Mouse (Mus musculus): ENCODE results near the gene Abca8b. TPM values are rescaled to one million over a fixed set of nuclear protein-coding genes. Genes with fewer than 3 reads are reported as not detected.

The Abca8b gene
- polyA plus RNA-seq, 1 experiment from 2014 or later: 0.72 TPM

GRCm38 (mm10) chr11:109908207-109909031 lies 87.2 kb downstream of the Abca8b start:
- no peaks in the 10 kb centered on the region for H3K27me3 ChIP-seq (ENCODE audit: control insufficient read depth, insufficient read depth, low read length)
- H3K4me1 ChIP-seq (ENCODE audit: control insufficient read depth, insufficient read depth, low read length): no peaks in the 10 kb centered on the region
- no peak for ATAC-seq (replicated peaks; ENCODE audit: insufficient number of reproducible peaks, low FRiP score, low TSS enrichment, low read depth)
- no peak overlapping the region for H3K4me3 ChIP-seq (ENCODE audit: low read depth, low read length)
- WGBS: 90% methylated on average over 10 of the region's 10 CpGs
- no peak overlapping the region for H3K27ac ChIP-seq (replicated peaks; ENCODE audit: low read depth, low read length)
- H3K36me3 ChIP-seq (replicated peaks; ENCODE audit: control insufficient read depth, insufficient read depth, low read depth, low read length): no peaks in the 10 kb centered on the region
- H3K4me2 ChIP-seq (ENCODE audit: low read depth, low read length): no peak overlapping the region
- no peak for DNase-seq (ENCODE audit: low spot score)
- H3K9me3 ChIP-seq (replicated peaks; ENCODE audit: control insufficient read depth, low read length): no peaks in the 10 kb centered on the region
- H3K9ac ChIP-seq (replicated peaks; ENCODE audit: low read length): no peak overlapping the region

GRCm38 (mm10) chr11:109907508-109907907 lies 88.1 kb downstream of the Abca8b start:
- H3K9ac ChIP-seq (replicated peaks; ENCODE audit: low read length): no peak overlapping the region
- H3K9me3 ChIP-seq (replicated peaks; ENCODE audit: control insufficient read depth, low read length): no peaks in the 10 kb centered on the region
- ATAC-seq (replicated peaks; ENCODE audit: insufficient number of reproducible peaks, low FRiP score, low TSS enrichment, low read depth) (no peak), DNase-seq (ENCODE audit: low spot score) (no peak)
- no peaks in the 10 kb centered on the region for H3K36me3 ChIP-seq (replicated peaks; ENCODE audit: control insufficient read depth, insufficient read depth, low read depth, low read length)
- no peak overlapping the region for H3K4me3 ChIP-seq (ENCODE audit: low read depth, low read length)
- H3K4me1 ChIP-seq (ENCODE audit: control insufficient read depth, insufficient read depth, low read length): no peaks in the 10 kb centered on the region
- no peaks in the 10 kb centered on the region for H3K27me3 ChIP-seq (ENCODE audit: control insufficient read depth, insufficient read depth, low read length)
- 94% methylated on average over 2 of the region's 2 CpGs for WGBS
- no peak overlapping the region for H3K27ac ChIP-seq (replicated peaks; ENCODE audit: low read depth, low read length)
- no peak overlapping the region for H3K4me2 ChIP-seq (ENCODE audit: low read depth, low read length)

DNA sequence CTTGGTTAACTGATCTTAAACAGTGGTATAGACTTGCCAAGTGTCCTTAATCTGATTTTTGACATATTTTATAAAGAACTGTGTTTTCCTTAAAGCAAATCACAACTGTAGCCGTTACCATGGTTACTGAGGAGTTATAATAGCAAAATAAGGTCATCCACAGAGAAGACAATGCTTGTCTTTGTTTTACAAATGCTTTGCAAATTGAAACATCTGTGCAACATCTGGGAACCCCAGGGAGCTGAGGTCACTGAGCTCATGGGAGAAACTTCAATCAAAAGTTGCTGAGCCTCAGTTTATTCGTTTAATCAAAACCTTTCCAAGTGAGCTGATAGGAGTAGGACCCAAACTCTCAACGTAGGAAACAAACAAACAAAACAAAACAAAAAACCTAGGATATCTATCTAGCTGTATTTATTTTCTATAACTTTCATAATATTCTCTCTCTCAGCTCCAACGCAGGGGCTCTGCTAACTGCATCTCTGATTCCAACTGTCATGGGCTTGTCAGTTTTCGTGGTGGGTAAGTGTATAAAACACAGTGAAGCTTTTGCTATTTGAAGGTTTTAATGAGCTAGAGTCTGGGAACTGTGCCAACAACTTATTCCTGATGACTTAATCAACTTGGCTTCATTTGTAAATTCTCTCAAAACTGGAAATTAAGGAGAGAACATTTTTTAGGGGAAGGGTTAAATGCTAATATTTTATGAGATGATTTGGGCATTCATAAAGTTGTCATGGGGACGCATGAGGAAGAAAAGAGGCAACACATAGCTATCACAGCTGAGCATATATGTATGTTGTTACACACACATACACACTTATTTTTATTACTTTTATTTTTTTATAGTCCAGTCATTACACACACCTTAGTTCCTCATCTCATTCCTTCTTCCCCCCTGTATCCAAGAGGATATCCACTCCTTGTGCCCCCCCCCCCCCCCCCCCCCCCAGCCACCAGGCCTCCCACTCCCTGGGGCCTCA lies 92.7 kb downstream of the Abca8b start:
- Histone ChIP-seq H3K27me3 (ENCODE audit: control insufficient read depth, insufficient read depth, low read length) (no peaks in the 10 kb centered on the region), H3K4me1 (ENCODE audit: control insufficient read depth, insufficient read depth, low read length) (no peaks in the 10 kb centered on the region), H3K9ac (replicated peaks; ENCODE audit: low read length) (no peak overlapping the region), H3K4me2 (ENCODE audit: low read depth, low read length) (no peak overlapping the region), H3K9me3 (replicated peaks; ENCODE audit: control insufficient read depth, low read length) (no peaks in the 10 kb centered on the region), H3K36me3 (replicated peaks; ENCODE audit: control insufficient read depth, insufficient read depth, low read depth, low read length) (no peaks in the 10 kb centered on the region), H3K27ac (replicated peaks; ENCODE audit: low read depth, low read length) (no peak overlapping the region; the same call in 1 of the 2 replicates), H3K4me3 (ENCODE audit: low read depth, low read length) (no peak overlapping the region)
- WGBS: 29% methylated on average over 6 of the region's 6 CpGs
- ATAC-seq (replicated peaks; ENCODE audit: insufficient number of reproducible peaks, low FRiP score, low TSS enrichment, low read depth): no peak; the same call in 1 of the 2 replicates
- peak; percentile 91 for DNase-seq (ENCODE audit: low spot score)

DNA sequence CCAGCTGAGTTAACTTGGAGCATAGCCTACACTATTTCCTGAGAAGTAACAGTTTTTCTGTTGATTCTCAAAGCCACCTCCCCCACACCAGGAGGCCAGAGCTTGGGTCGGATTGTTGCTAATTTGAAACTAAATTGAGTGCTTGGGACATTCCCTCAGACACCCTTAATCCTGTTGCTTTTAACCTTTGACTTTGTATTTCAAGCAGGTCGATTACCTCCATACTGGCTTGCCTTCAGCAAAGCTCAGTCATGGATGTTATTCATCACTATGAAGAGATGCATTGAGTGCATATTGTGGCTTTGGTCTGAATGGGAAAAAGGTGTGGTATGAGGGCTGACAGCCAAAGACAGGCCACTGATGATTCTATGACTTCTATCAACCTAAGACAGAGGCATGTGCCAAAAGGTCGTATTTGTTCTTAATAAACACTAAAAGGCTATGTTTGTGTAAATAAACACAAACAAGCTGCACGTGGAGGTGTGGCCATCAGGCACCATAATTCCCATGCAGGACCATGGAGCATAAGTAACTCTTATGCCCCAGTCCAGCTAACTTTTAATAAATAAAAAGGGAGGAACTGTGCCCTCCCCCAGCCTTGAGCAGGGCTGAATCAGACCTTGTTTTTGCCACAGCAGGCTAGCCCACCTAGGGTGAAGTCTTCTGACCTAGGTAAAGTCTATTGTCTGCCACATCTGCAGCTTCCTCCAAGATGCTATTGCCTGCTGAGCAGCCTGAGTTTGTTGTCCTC lies 95.0 kb downstream of the Abca8b start:
- Histone ChIP-seq H3K4me1 (ENCODE audit: control insufficient read depth, insufficient read depth, low read length) (no peaks in the 10 kb centered on the region), H3K36me3 (replicated peaks; ENCODE audit: control insufficient read depth, insufficient read depth, low read depth, low read length) (no peaks in the 10 kb centered on the region), H3K27me3 (ENCODE audit: control insufficient read depth, insufficient read depth, low read length) (no peaks in the 10 kb centered on the region), H3K27ac (replicated peaks; ENCODE audit: low read depth, low read length) (no peak overlapping the region), H3K9me3 (replicated peaks; ENCODE audit: control insufficient read depth, low read length) (no peaks in the 10 kb centered on the region), H3K4me2 (ENCODE audit: low read depth, low read length) (no peak overlapping the region), H3K9ac (replicated peaks; ENCODE audit: low read length) (no peak overlapping the region), H3K4me3 (ENCODE audit: low read depth, low read length) (no peak overlapping the region)
- DNase-seq (ENCODE audit: low spot score): peak; percentile 23
- WGBS: 21% methylated on average over 4 of the region's 4 CpGs
- no peak for ATAC-seq (replicated peaks; ENCODE audit: insufficient number of reproducible peaks, low FRiP score, low TSS enrichment, low read depth)

DNA sequence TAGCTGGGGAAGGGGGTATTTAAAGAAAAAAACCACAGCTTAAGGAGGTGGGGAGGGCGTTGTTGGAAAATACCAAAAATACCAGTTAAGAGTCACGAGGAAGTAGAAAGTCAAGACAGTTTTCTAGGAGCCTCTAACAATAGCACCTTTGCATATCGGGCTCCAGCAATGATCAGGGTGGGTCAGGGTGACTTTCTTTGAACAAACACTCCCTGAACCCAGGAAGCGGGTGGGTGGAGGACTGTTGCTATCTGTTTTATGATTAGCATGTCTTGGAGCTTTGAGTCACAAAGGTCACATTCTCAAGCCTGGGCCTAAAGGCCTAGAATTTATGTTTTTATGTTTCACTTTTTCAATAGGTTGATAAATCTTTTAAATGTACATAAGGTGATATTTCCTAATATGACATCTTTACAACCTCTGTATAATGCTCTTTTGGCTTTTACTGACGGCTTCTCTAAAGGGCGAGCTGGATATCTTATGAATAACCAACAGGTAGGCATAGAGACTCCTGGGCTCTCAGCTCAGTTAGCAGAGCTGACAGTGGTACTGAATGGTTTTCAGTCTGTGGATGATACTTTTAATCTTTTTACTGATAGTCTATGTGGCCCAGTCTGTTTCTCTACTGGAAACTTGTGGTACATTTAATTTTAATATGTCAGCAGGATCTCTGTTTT lies 96.7 kb downstream of the Abca8b start:
- no peaks in the 10 kb centered on the region for H3K27me3 ChIP-seq (ENCODE audit: control insufficient read depth, insufficient read depth, low read length)
- 87% methylated on average over 6 of the region's 6 CpGs for WGBS
- H3K4me3 ChIP-seq (ENCODE audit: low read depth, low read length): no peak overlapping the region
- DNase-seq (ENCODE audit: low spot score) (no peak), ATAC-seq (replicated peaks; ENCODE audit: insufficient number of reproducible peaks, low FRiP score, low TSS enrichment, low read depth) (no peak)
- no peak overlapping the region for H3K9ac ChIP-seq (replicated peaks; ENCODE audit: low read length)
- no peaks in the 10 kb centered on the region for H3K4me1 ChIP-seq (ENCODE audit: control insufficient read depth, insufficient read depth, low read length)
- no peak overlapping the region for H3K4me2 ChIP-seq (ENCODE audit: low read depth, low read length)
- no peak overlapping the region for H3K27ac ChIP-seq (replicated peaks; ENCODE audit: low read depth, low read length)
- H3K36me3 ChIP-seq (replicated peaks; ENCODE audit: control insufficient read depth, insufficient read depth, low read depth, low read length): no peaks in the 10 kb centered on the region
- H3K9me3 ChIP-seq (replicated peaks; ENCODE audit: control insufficient read depth, low read length): no peaks in the 10 kb centered on the region

DNA sequence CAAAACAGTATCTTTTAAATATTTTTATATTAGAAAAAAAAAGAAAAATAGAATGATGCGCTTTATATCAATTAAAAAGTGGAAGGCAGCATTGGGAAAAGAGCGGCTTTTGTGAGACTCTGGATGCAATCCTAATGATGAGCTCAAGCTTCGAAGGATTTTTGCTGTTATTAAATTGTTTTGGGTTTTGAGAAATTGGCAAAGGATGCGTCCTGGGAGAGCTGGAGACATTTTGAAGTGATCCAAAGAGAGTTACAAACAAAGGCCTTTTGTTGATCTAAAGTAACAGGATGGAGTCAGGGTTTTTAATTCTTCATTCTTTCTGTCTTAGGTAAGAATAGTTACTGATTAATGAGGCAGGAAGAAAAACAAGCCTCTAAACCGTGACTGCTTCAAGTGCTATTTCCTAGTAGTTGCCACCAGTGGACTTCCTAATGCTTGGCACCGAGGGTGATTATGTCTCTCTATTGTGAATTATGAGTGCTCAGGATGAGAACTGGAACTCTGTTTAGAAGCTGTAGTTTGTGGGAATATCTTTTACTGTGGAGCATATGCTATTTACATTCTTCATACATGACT lies 99.6 kb downstream of the Abca8b start:
- Histone ChIP-seq H3K9me3 (replicated peaks; ENCODE audit: control insufficient read depth, low read length) (no peaks in the 10 kb centered on the region), H3K4me2 (ENCODE audit: low read depth, low read length) (no peak overlapping the region), H3K4me1 (ENCODE audit: control insufficient read depth, insufficient read depth, low read length) (no peaks in the 10 kb centered on the region), H3K27me3 (ENCODE audit: control insufficient read depth, insufficient read depth, low read length) (no peaks in the 10 kb centered on the region), H3K27ac (replicated peaks; ENCODE audit: low read depth, low read length) (no peak overlapping the region), H3K4me3 (ENCODE audit: low read depth, low read length) (no peak overlapping the region), H3K9ac (replicated peaks; ENCODE audit: low read length) (no peak overlapping the region), H3K36me3 (replicated peaks; ENCODE audit: control insufficient read depth, insufficient read depth, low read depth, low read length) (no peaks in the 10 kb centered on the region)
- WGBS: 64% methylated on average over 6 of the region's 6 CpGs
- DNase-seq (ENCODE audit: low spot score) (no peak), ATAC-seq (replicated peaks; ENCODE audit: insufficient number of reproducible peaks, low FRiP score, low TSS enrichment, low read depth) (no peak)

- Histone ChIP-seq H3K27me3 (ENCODE audit: control insufficient read depth, insufficient read depth, low read length) (no peaks in the 10 kb centered on the region), H3K4me2 (ENCODE audit: low read depth, low read length) (no peak overlapping the region), H3K27ac (replicated peaks; ENCODE audit: low read depth, low read length) (no peak overlapping the region), H3K36me3 (replicated peaks; ENCODE audit: control insufficient read depth, insufficient read depth, low read depth, low read length) (no peaks in the 10 kb centered on the region), H3K4me3 (ENCODE audit: low read depth, low read length) (no peak overlapping the region), H3K9me3 (replicated peaks; ENCODE audit: control insufficient read depth, low read length) (no peaks in the 10 kb centered on the region), H3K9ac (replicated peaks; ENCODE audit: low read length) (no peak overlapping the region), H3K4me1 (ENCODE audit: control insufficient read depth, insufficient read depth, low read length) (no peaks in the 10 kb centered on the region)
- WGBS: 52% methylated on average over 4 of the region's 4 CpGs
- no peak for DNase-seq (ENCODE audit: low spot score)
- no peak for ATAC-seq (replicated peaks; ENCODE audit: insufficient number of reproducible peaks, low FRiP score, low TSS enrichment, low read depth)
These were observed 100.1 kb downstream of the Abca8b start for GRCm38 (mm10) chr11:109895496-109895895.
